Mouse (Mus musculus) hindbrain, embryonic 16.5 days (tissue): ENCODE measurements around the gene Ghr. TPM values are rescaled to one million over a fixed set of nuclear protein-coding genes. Genes with fewer than 3 reads are reported as not detected.

Experiments
- ATAC-seq: fragments of 200-750 bp; cut with Nextera tagmentation; 2 replicates; pipeline ENCODE4 v1.8.0; 2017; ENCODE audit warnings: moderate TSS enrichment, moderate library complexity
- H3K27ac ChIP-seq: fragments of 300-500 bp; sonication (generic); 2 replicates; pipeline ENCODE4 v1.5.1; 2014; ENCODE audit warnings: low read depth, mild to moderate bottlenecking, control low read depth, low read length, moderate library complexity
- H3K27me3 ChIP-seq: fragments of 300-500 bp; sonication (generic); replicated peaks from 2 replicates; pipeline ENCODE4 v1.6.1; 2014; ENCODE audit warnings: low read length; ENCODE audit not compliant: control insufficient read depth, insufficient read depth
- H3K36me3 ChIP-seq: fragments of 300-500 bp; sonication (generic); 2 replicates; pipeline ENCODE4 v1.6.1; 2014; ENCODE audit warnings: mild to moderate bottlenecking, low read length, moderate library complexity, mixed read lengths; ENCODE audit not compliant: control insufficient read depth, insufficient read depth
- H3K4me1 ChIP-seq: fragments of 300-500 bp; sonication (generic); 2 replicates; pipeline ENCODE4 v1.6.1; 2014; ENCODE audit warnings: low read depth, low read length; ENCODE audit not compliant: control insufficient read depth, insufficient read depth
- H3K4me2 ChIP-seq: fragments of 300-500 bp; sonication (generic); 2 replicates; pipeline ENCODE4 v1.6.1; 2014; ENCODE audit warnings: mild to moderate bottlenecking, low read length, control low read depth, moderate library complexity
- H3K4me3 ChIP-seq: fragments of 300-500 bp; sonication (generic); 2 replicates; pipeline ENCODE4 v1.5.1; 2014; ENCODE audit warnings: mild to moderate bottlenecking, low read length, control low read depth, moderate library complexity
- H3K9ac ChIP-seq: fragments of 300-500 bp; sonication (generic); 2 replicates; pipeline ENCODE4 v1.6.1; 2014; ENCODE audit warnings: low read depth, mild to moderate bottlenecking, control low read depth, low read length, moderate library complexity
- H3K9me3 ChIP-seq: fragments of 300-500 bp; sonication (generic); 2 replicates; pipeline ENCODE4 v1.6.1; 2014; ENCODE audit warnings: mild to moderate bottlenecking, low read length, moderate library complexity; ENCODE audit not compliant: control insufficient read depth
- WGBS: fragments of 180-500 bp; shearing (Covaris S2); extraction: QIAGEN DNeasy Blood & Tissue Kit; methylation state at CpG from one replicate; pipeline ENCODE4 v1.1.7; 2014; 5-methylcytosine and 5-hydroxymethylcytosine counted together
- polyA plus RNA-seq: library from polyadenylated mRNA; unstranded; fragments of >200 nt; fragmentation: Nextera tagmentation; extraction: Ambion mirVana; gene quantifications from 2 replicates; pipeline ENCODE4 v1.2.1, GENCODE M21; 2015

Gene Ghr
- polyA plus RNA-seq, 1 experiment from 2014 or later: 10.0 TPM

DNA sequence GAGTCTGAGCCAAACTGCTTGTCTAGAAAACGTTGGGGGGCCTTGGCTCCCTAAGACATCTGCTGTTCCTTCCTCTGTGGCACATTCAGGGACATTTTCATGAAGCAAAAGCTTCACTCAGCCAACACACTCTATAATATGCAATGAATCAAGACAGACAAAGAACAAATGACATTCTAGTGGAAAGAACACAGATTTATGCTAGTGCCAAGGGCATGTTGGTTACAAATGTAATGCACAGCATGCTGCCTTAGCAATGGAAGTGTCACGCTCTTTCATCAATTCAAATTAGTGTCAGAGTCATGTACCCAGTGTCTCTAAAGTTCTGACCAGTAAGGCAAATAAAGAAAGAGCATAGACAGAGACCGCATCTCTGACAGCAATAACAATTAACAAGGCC, 187.6 kb downstream of the Ghr start:
- Histone ChIP-seq H3K36me3 (no peaks in the 10 kb centered on the region), H3K9ac (no peak overlapping the region), H3K9me3 (no peaks in the 10 kb centered on the region), H3K4me1 (no peaks in the 10 kb centered on the region), H3K27me3 (no peaks in the 10 kb centered on the region), H3K4me3 (no peak overlapping the region), H3K4me2 (no peak overlapping the region), H3K27ac (no peak overlapping the region)
- 0 out of 2 replicates have a peak, but pooled peaks have one; percentile 30 for ATAC-seq
- 50% methylated on average over 3 of the region's 3 CpGs for WGBS

DNA sequence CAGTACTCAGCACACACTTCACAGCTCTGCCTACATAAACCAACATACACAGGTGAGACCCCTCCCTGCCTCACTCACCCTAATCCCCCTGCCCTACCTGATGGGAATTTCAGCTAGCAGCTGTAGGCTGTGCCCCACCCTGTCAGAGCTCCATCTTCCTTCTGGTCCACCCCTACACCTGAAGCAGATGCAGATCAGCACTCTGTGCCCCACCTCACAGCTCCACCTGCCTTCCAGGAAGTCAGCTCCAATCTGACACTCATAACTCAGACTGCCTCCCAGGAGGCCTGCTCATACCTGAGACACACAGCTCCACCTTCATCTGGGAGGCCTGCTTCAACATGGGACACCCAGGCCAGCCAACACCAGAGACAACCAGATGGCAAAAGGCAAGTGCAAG, 192.6 kb downstream of the Ghr start:
- Histone ChIP-seq H3K9me3 (no peaks in the 10 kb centered on the region), H3K27me3 (no peaks in the 10 kb centered on the region), H3K4me1 (no peaks in the 10 kb centered on the region), H3K4me2 (no peak overlapping the region), H3K27ac (no peak overlapping the region), H3K4me3 (no peak overlapping the region), H3K36me3 (no peaks in the 10 kb centered on the region), H3K9ac (no peak overlapping the region)
- ATAC-seq: no peak

DNA sequence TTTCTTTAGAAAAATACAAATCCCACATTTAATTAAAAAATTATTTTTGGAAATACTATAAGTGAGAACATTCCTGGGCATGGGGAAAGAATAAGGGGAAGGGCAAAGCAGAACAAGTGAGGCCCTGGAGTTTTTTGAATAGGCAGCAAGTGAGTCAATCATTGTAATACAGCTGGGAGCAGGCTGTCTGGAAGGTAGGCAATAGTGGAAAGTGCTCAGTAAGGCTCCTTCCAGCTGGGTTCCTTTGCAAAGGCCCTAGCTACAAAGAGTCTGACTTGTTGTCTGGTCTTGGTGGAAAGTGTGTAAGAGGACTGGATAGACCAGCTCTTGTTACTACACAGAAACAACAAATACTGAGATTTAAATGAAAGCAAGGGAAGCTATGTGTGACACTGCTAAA, 194.3 kb downstream of the Ghr start:
- no peak overlapping the region for H3K9ac ChIP-seq
- H3K36me3 ChIP-seq: no peaks in the 10 kb centered on the region
- no peaks in the 10 kb centered on the region for H3K27me3 ChIP-seq
- no peak overlapping the region for H3K4me3 ChIP-seq
- no peak overlapping the region for H3K4me2 ChIP-seq
- H3K9me3 ChIP-seq: no peaks in the 10 kb centered on the region
- H3K27ac ChIP-seq: no peak overlapping the region
- ATAC-seq: no peak
- no peaks in the 10 kb centered on the region for H3K4me1 ChIP-seq

DNA sequence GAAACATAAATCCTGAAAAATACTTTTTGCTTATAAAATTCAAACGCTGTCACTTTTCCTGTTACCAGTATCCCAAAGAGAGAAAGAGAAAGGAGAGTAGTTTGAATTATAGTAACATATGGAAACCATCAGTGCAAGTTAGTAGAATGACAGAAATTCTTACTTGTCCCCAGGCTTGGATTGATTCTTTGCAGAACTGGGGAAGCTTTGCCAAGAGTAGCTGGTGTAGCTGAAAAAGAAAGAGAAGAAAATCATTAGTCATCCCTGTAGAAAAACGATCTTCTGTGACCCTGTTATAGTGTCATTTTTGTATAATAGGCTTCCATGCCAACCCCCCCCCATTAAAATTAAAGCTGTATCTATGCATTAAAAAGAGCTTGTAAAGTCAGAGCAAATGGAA, 194.8 kb downstream of the Ghr start:
- 68% methylated on average over 2 of the region's 2 CpGs for WGBS

GRCm38 (mm10) chr15:3383788-3384187, 199.5 kb downstream of the Ghr start:
- Histone ChIP-seq H3K4me3 (no peak overlapping the region), H3K9ac (no peak overlapping the region), H3K36me3 (no peaks in the 10 kb centered on the region), H3K4me1 (no peaks in the 10 kb centered on the region), H3K4me2 (no peak overlapping the region), H3K9me3 (no peaks in the 10 kb centered on the region), H3K27ac (no peak overlapping the region), H3K27me3 (no peaks in the 10 kb centered on the region)
- no peak for ATAC-seq
- WGBS: 64% methylated on average over 2 of the region's 2 CpGs

More for the DNA sequence above, 194.8 kb downstream of the Ghr start:
- Histone ChIP-seq H3K9ac (no peak overlapping the region), H3K4me2 (no peak overlapping the region), H3K4me3 (no peak overlapping the region), H3K9me3 (no peaks in the 10 kb centered on the region), H3K36me3 (no peaks in the 10 kb centered on the region), H3K4me1 (no peaks in the 10 kb centered on the region), H3K27me3 (no peaks in the 10 kb centered on the region), H3K27ac (no peak overlapping the region)
- no peak for ATAC-seq

DNA sequence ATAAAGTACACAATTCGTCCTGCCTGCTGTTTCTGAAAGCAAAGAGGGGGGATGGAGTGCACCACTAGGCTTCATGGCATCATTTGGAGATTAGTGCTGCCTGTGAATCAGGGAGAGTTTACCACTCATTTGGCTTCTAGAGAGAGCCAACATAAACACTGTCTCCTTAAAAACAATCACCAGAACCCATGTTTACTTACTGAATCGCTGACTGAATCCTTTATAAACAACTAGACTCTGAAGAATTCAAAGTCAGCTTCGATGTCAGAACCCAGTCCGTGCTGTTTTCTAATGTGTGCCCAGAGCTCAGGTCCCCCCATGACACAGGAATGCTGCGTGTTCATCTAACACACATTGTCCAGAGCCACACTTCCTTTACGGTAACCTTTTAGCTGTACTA, 201.9 kb downstream of the Ghr start:
- Histone ChIP-seq H3K36me3 (no peaks in the 10 kb centered on the region), H3K27ac (no peak overlapping the region), H3K27me3 (no peaks in the 10 kb centered on the region), H3K4me3 (no peak overlapping the region), H3K4me1 (no peaks in the 10 kb centered on the region), H3K4me2 (no peak overlapping the region), H3K9ac (no peak overlapping the region), H3K9me3 (no peaks in the 10 kb centered on the region)
- 77% methylated on average over 6 of the region's 6 CpGs for WGBS
- no peak for ATAC-seq

DNA sequence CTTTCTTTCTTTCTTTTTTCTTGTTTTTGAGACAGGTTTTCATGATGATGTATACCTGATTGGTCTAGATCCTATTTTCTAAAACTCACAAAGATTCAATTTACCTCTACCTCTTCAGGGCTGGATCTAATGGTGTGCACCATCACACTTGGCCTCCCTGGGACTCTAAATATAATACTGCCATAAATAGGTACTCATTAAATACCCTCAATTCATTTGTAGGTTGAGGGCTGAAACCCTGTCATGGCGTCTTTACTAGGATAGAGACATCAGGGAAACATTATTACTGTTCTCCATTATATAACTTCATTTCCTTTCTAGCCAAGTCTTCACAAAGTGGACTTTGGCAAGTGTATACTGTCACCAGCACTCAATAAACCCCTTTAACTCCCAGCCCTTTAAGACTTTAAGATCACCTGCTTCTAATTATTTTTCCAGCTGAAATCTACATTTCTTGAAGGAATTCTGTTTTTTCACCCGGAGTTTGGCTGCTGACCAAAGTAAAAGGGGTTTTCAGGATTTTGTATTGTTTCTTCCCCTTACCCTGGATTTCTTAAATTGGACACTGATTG, 214.9 kb downstream of the Ghr start:
- no peak overlapping the region for H3K9ac ChIP-seq
- ATAC-seq: no peak
- H3K4me2 ChIP-seq: no peak overlapping the region
- no peak overlapping the region for H3K27ac ChIP-seq
- H3K4me3 ChIP-seq: no peak overlapping the region
- H3K9me3 ChIP-seq: peaks cover 11% of the 10 kb centered on the region
- no peaks in the 10 kb centered on the region for H3K4me1 ChIP-seq
- H3K27me3 ChIP-seq: no peaks in the 10 kb centered on the region
- no peaks in the 10 kb centered on the region for H3K36me3 ChIP-seq
- WGBS: 89% methylated on average over 2 of the region's 2 CpGs

DNA sequence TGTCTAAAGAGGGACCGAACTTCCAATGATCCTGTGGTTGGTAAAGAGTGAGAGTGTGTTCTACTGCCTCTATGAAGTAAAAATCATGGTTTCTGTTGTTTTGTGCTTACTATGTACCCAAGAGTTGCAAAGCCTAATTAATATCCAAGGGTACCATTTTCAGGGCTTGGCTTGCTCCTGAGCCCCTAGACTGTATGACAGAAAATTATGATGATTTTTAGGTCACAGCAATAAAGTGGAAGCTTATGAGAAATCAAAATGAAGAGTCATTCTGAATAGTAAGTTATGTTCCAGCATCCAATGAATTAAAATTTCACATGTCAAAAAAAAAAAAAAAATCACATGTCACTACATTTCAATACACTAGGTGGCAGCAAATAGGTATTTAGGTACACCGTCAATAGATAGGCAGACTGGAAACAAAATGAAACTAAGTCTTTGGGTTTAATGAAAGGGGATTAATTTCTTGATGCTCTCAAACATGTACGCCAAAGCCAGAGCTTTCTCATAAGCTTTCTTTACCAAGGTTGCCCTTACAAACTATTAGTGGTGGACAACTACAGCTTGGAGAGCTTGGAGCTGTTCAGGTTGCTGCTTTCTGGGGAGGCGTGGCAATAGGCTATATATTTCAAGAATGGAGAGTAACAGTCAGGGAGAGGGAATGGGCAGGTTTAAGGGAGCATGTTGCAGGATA, 227.1 kb downstream of the Ghr start:
- Histone ChIP-seq H3K27me3 (no peaks in the 10 kb centered on the region), H3K4me1 (no peaks in the 10 kb centered on the region; the same call in 1 of the 2 replicates), H3K9me3 (no peaks in the 10 kb centered on the region), H3K4me3 (no peak overlapping the region), H3K27ac (no peak overlapping the region), H3K4me2 (peak overlapping the region; percentile 46), H3K9ac (no peak overlapping the region), H3K36me3 (no peaks in the 10 kb centered on the region)
- WGBS: 55% methylated on average over 4 of the region's 4 CpGs
- ATAC-seq: peak; percentile 85

GRCm38 (mm10) chr15:3353696-3354095, 229.6 kb downstream of the Ghr start:
- 76% methylated on average over 2 of the region's 2 CpGs for WGBS
- H3K27ac ChIP-seq: no peak overlapping the region
- H3K4me3 ChIP-seq: no peak overlapping the region
- H3K9me3 ChIP-seq: no peaks in the 10 kb centered on the region
- H3K4me2 ChIP-seq: no peak overlapping the region
- H3K36me3 ChIP-seq: no peaks in the 10 kb centered on the region
- no peaks in the 10 kb centered on the region for H3K27me3 ChIP-seq
- no peak overlapping the region for H3K9ac ChIP-seq
- ATAC-seq: no peak
- H3K4me1 ChIP-seq: no peaks in the 10 kb centered on the region; the same call in 1 of the 2 replicates
